Mouse (Mus musculus) embryonic stem cell, embryonic (primary cell): ENCODE results near the gene Eif4e.

Experiments used
- CTCF ChIA-PET, 4 experiments: fragments of 300-600 bp in 2 of 4; fragments of 350-600 bp in 2 of 4; sonication (Branson Sonifier 250); formaldehyde crosslinking; loops; one replicate each; lab custom pipeline; 2022; ENCODE audit warnings: inconsistent platforms in 2 of 4; lab: Charles Lee
- POLR2A ChIA-PET, 4 experiments: fragments of 300-600 bp in 2 of 4; fragments of 350-600 bp in 2 of 4; sonication (Branson Sonifier 250); formaldehyde crosslinking; loops; one replicate each; lab custom pipeline; 2022; ENCODE audit warnings: antibody characterized with exemption in 4 of 4, inconsistent platforms in 1 of 4; lab: Charles Lee

The Eif4e gene

DNA sequence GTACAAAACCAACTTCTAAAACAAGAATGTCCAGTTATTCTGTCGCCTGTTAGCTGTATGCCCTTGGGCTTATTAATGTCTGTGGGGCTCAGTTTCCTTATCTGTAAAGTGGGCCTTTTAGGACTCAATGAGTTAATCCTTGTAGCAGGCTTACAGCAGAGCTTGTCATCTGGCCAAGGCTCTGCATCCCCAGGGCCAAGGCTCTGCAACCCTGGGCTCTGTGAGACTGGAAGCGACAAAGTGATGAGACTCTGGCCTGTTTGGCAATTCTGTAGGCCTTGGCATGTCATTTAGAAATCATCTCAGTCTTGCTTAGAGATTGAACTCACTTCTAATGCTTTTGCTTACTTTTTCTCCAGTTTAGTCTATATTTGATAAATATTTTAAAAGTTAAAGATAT, 16.4 kb upstream of the Eif4e start:
- POLR2A ChIA-PET: interaction anchor here in 1 of 4 experiments (0.6 kb wide), 1 partner anchor 25 kb away, joined by 3 read pairs; no protein-coding TSS in a partner anchor
- CTCF ChIA-PET: no interaction called here

DNA sequence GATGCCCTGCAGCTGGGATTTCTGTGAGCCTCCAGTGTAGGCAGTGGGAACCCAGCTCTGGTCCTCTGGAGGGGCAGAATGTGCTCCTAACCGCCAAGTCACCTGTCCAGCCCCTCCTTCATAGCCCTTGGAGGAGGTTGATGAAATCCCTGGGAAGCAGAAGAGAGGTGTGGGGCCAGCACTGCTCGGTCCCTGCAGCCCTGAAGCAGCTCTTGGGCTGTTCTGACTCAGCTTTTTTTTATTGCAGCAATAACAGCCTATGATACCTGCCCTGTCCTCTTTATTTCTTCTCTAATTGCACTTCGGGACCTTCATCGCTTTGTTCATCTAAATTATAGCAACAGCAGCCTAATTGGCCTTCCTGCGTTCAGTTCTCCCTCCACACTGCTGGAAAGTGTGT, 15.5 kb upstream of the Eif4e start:
- ChIA-PET POLR2A (interaction anchor here in 1 of 4 experiments (2.3 kb wide), 1 partner anchor 21 kb away, joined by 6 read pairs; the partner anchor contains the start of gene Metap1), CTCF (no interaction called here)

DNA sequence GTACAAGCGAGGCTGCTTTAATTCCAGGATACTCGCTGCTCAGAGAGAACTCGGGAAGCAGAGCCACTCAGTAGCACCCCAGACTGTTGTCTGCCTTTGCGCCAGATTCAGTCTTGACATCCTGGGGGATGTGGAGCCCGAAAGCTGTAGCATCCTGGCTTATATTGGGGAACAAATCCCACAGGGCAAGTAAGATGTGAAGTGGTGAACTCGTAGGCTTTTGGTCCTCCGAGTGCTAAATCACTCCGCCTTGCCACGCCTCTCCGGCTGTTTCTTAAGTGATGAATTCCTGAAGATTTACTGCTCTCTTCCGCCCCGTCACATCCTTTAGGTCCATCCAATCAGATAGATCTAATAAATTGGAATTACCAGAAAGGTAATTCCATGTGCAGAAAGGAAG, 12.7 kb upstream of the Eif4e start:
- ChIA-PET CTCF (no interaction called here), POLR2A (interaction anchor here in 2 of 4 experiments (0.6 to 1.2 kb wide), 3 partner anchors 14 to 117 kb away, joined by 3 to 5 read pairs (median 3); no protein-coding TSS in a partner anchor)

DNA sequence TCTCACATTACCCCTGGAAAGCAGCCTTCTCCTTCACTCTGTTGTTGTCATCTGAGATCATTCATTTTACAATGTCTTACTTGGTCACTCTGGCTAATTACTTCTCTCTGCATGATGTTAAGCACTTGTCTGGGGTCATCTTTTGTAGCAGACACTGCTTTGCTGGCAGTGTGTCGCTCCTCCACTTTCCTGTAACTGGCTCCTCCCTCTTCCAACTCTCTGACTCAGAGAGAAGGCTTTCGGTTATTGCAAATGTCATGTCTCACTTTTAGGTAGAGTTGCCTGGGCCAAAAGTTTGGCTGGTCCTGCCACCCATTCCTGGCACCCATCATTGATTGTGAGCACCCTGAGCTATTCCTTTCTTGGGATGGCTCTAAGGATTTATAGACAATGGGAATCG, 11.2 kb upstream of the Eif4e start:
- ChIA-PET CTCF (no interaction called here), POLR2A (interaction anchor here in 3 of 4 experiments (0.6 to 2.2 kb wide), 3 partner anchors 11 to 370 kb away, joined by 3 to 16 read pairs (median 13); partner anchors contain the start of genes Eif4e (in 2 of the 3) and Mttp (in 1 of the 3))

DNA sequence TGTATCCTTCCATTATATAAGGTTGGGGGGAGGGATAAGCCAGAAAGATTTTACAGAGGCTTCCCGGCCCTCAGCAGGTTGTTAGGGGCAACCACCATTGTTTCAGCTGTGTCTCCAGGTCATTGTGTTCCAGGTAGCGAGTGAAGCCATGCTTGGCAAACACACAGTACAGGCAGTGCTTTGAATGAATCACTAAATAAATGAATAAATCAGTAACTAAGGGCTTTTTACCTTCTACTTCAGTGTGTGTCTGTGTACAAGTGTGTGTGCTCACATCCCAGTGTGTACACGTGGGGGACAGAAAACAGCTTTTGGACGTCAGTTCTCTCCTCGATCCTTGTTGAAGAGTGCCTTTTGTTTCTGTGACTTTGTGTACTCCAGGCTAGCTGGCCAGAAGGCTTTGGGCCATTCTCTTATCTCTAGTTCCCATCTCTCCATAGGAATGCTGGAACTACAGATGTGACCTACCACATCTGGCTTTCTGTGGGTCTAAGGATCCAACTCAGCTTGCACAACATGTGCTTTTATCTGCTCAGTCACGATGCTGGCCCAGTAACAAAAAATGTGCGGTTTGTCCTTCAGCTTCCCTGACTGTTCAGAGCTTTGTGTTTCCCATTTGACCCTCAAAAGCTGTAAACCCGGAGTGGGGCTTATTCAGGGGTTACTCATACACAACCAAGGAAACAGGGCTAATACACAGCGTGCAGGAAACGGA, 10.2 kb upstream of the Eif4e start:
- CTCF ChIA-PET: interaction anchor here in 1 of 4 experiments (0.6 kb wide), 1 partner anchor 22 kb away, joined by 4 read pairs; no protein-coding TSS in a partner anchor
- POLR2A ChIA-PET: interaction anchor here in 3 of 4 experiments (0.6 to 2.2 kb wide), 7 partner anchors 9 to 371 kb away, joined by 3 to 16 read pairs (median 3); partner anchors contain the start of genes Eif4e (in 2 of the 3), Metap1 (in 1 of the 3) and Mttp (in 1 of the 3)

DNA sequence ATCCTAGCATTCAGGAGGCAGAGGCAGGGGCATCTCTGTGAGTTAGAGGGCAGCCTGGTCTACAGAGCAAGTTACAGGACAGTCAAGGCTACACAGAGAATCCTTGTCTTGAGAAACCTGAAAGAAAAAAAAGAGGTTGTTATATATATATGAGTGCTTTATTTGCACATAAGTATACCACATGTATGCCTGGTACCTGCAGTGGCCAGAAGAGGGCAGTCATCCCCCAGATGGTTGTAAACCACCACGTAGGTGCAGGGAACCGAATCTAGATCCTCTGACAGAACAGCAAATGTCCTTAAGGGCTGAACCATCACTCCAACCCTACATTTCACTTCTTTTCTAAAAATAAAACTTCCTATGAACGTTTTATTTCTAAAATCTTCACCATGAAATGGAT, 8.1 kb upstream of the Eif4e start:
- CTCF ChIA-PET: no interaction called here
- POLR2A ChIA-PET: no interaction called here

DNA sequence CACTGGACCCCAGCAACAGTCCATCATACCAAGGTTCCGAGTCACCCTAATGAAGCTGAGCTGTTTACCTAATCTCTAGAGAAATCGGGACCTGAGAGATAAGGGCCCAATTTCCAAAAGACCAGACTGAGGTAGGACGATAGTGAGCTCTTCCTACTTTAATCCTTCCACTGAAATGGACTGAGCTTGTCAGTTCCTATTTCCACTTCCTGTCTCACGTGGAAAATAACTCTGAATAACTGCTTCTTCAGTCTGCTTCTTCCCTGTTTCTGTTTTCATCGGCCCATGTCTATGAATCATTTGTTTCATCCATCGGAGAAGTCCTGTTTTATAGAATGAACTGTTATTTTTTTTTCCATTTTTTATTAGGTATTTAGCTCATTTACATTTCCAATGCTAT, 6.8 kb upstream of the Eif4e start:
- ChIA-PET POLR2A (interaction anchor here in 2 of 4 experiments (0.5 to 1.6 kb wide), 3 partner anchors 10 to 94 kb away, joined by 3 to 4 read pairs (median 3); no protein-coding TSS in a partner anchor), CTCF (no interaction called here)

DNA sequence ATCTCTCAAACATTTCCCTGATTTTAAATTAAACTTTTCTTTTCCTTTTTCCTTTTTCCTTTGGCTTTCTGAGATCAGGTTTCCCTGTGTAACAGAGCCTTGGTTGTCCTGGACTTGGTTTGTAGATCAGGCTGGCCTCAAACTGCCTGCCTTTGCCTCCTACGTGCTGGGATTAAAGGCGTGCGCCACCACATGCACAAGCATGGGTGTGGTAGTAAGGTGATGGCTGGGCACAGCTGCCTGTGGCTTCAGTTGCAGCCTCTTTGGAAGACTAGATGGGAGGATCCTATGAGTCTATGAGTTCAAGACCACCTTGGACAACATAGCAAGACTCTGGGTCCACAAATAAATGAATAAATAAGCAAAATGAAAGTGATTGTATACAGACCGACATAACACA, 2.0 kb upstream of the Eif4e start:
- ChIA-PET POLR2A (interaction anchor here in 1 of 4 experiments (0.6 kb wide), 1 partner anchor 380 kb away, joined by 3 read pairs; no protein-coding TSS in a partner anchor), CTCF (no interaction called here)

DNA sequence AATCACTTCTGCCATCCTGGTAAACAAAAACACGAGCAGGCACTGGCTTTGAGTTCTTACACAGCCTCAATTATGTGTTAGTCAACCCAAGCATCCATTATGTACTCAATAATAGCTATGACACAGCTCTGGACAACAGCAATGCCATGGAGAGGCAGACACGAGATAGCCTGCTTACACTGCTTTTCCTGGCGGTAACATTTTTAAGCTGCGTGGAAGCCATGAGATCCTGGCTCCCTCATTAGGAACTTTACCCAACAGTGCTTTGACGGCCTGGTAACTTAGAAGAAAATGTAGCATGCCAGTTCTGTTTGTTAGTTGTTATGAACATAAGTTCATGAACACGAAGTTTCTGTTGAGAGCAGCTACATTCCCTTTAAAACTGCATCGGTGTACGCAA, 485 bp upstream of the Eif4e start:
- ChIA-PET CTCF (interaction anchor here in 2 of 4 experiments (1.0 to 1.2 kb wide), 2 partner anchors 18 to 36 kb away, joined by 3 read pairs; partner anchors contain the start of gene Metap1 (in 1 of the 2)), POLR2A (interaction anchor here in 3 of 4 experiments (0.6 to 10.7 kb wide), 23 partner anchors 9 to 749 kb away, joined by 3 to 369 read pairs (median 4); partner anchors contain the start of genes Metap1 (in 3 of the 3) and H2afz (in 2 of the 3))

DNA sequence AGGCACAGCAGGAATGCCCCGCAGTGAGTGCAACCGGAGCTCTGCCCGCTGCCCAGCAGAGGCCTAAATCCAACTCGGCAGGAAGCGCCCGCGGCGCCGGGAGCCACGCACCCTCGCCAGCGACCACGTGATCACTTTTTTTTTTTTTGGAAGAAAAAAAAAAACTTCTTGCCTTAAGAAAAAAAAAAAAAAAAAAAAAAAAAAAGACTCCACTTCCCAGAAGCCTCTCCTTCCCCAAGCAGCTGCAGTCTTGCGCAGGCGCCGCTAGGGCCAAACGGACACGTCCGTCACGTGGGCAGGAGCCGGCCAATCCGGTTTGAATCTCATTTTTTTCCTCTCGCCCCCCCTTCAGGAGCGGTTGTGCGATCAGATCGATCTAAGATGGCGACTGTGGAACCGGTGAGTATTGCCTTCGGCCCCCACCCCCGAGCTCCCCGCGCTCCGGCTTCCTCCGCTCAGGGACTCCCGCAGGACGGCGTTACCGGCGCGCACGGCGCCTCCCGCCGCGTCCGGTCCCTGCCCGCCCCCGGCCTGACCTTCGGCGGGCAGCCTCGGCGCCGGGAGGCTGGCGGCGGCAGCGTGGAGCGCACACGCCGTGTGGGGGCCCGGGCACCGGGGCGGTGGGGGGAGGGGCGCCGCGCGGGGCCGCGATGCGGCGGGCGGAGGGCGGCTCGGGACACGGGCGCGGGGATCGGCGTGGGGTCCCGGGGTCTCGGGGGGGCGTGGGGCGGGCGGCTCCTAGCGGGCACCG, 1.1 kb downstream of the Eif4e start:
- ChIA-PET POLR2A (interaction anchor here (0.6 to 10.7 kb wide), 59 partner anchors 9 to 1891 kb away, joined by 3 to 369 read pairs (median 4); partner anchors contain the start of genes Metap1 (in 3 of the 4), Adh1 (in 1 of the 4), Adh5 (in 1 of the 4) and H2afz (in 1 of the 4)), CTCF (interaction anchor here in 3 of 4 experiments (0.6 to 1.3 kb wide), 7 partner anchors 10 to 1858 kb away, joined by 3 to 11 read pairs (median 3); no protein-coding TSS in a partner anchor)

DNA sequence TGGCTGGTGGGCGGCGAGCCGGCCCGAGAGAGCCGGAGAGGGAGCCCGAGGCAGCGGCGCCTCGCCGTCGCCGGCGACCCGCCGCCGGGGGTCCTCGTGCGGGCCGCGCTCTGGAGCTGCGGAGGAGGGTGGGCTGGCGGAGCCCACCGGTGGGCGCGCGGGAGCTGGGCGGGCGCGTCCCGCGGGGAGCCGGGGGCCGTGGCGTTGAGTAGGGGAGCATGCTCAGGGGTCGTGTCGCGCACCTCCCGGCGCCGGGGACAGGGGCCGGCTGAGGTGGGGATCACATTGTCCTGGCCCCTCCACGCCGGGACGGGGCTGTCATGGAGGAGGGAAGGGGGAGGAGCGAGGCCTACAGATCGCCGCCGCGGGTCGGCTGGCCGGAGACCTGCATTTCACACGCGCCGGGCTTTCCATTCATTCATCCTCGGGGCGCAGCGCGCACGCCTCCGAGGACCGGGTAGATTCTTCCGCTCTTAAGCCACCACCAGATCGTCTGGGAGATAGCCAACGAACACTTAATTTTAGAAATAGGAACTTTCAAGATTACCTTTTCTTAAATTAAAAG, 1.8 kb downstream of the Eif4e start:
- ChIA-PET CTCF (interaction anchor here in 1 of 4 experiments (0.6 kb wide), 1 partner anchor 12 kb away, joined by 6 read pairs; no protein-coding TSS in a partner anchor), POLR2A (interaction anchor here in 3 of 4 experiments (0.7 to 10.7 kb wide), 25 partner anchors 10 to 665 kb away, joined by 3 to 369 read pairs (median 4); partner anchors contain the start of genes Metap1 (in 2 of the 3), H2afz (in 1 of the 3) and Trmt10a (in 1 of the 3))

DNA sequence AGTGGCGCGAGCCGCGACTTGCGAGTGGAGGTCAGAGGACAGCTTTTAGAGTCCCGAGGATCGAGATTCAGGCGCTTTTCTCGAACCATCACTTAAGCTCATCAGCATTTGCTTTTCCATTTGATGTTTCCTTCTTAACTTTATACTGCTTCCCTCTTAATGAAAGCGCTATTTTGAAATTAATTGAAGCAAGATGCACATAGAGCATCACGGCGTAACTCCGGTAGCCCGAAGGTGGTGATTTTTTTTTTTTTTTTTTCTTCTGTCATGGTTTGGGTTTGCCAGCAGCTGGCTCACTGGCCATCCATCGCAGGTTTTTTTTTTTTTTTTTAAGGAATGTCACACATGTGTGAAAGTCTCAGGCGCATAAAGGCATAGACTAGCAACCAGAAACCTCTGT, 2.3 kb downstream of the Eif4e start:
- POLR2A ChIA-PET: interaction anchor here in 3 of 4 experiments (0.7 to 10.7 kb wide), 13 partner anchors 10 to 666 kb away, joined by 3 to 369 read pairs (median 4); partner anchors contain the start of genes Metap1 (in 2 of the 3), H2afz (in 1 of the 3) and Trmt10a (in 1 of the 3)
- CTCF ChIA-PET: interaction anchor here in 1 of 4 experiments (0.6 kb wide), 1 partner anchor 11 kb away, joined by 6 read pairs; no protein-coding TSS in a partner anchor

DNA sequence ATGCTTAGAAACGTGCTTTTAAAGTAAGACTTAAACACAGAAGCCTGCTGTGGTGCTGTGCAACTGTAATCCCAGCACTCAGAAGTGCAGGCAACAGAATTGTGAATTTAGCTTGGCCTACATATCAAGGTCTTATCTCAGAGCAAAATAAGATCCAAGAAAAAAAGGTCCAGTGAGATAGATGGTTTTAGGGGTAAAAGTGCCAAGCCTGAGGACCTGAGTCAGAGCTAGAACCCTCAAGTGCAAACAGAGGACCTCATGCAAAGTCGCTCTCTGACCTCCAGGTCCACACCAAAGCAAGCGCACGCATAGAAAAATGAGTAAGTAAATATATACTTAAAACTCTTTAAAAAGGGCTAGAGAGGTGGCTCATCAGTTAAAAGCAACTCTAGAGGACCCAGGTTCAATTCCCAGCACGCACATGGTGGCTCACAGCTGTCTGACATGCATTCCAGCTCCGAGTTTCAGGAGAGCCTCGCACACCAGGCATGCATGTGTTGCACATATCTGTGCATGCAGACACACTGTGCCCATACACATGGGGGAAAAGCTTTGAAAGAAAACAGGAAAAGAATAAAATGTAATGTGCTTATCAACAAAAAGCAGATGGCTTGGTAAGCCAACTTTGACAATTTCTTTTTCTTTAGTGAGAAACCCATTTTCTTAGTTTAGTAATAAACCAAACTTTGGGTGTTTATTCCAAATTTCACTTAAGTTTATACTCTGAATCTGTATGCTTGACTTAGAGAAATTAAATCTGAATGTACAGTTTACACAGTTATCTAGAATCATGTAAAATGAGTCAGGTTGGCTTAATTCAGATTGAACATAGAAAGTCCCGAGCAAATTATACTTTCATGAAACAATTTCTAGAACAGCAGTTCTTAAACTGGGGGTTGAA, 4.8 kb downstream of the Eif4e start:
- POLR2A ChIA-PET: interaction anchor here in 3 of 4 experiments (0.7 to 10.7 kb wide), 17 partner anchors 12 to 758 kb away, joined by 3 to 369 read pairs (median 3); partner anchors contain the start of gene Metap1 (in 1 of the 3)
- CTCF ChIA-PET: no interaction called here

DNA sequence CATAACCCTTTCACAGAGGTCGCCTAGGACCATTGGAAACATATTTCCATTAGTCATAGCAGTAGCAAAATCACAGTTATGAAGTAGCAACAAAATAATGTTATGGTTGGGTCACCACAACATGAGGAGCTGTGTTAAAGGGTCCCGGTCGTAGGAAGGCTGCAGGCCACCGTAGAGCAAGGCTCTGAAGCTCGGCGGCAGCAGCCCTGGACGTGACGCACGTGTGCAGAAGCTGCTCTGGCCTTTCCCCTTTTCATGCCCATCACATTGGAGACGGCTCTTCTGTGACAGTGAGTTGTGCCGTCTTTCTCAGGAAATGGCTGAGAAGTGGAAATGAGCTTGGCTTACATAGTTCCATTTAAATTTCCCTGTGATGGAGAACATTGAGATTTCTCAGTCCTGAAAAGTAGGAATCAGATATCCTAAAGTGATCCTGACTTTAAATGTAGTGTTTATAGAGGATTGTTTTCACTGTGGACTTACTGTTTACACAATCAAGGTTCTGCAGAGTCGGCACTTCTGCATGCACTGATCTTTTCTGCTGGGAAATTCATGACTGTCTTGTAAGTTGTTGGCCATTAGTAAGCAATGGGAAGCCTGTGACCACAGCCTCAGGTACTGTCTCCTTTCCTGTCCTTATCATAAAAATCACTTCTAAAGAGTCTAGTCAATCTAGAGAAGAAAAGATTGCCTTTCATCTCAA, 5.7 kb downstream of the Eif4e start:
- ChIA-PET POLR2A (interaction anchor here in 3 of 4 experiments (0.6 to 10.7 kb wide), 8 partner anchors 12 to 315 kb away, joined by 3 to 369 read pairs (median 4); partner anchors contain the start of gene Metap1 (in 1 of the 3)), CTCF (no interaction called here)

DNA sequence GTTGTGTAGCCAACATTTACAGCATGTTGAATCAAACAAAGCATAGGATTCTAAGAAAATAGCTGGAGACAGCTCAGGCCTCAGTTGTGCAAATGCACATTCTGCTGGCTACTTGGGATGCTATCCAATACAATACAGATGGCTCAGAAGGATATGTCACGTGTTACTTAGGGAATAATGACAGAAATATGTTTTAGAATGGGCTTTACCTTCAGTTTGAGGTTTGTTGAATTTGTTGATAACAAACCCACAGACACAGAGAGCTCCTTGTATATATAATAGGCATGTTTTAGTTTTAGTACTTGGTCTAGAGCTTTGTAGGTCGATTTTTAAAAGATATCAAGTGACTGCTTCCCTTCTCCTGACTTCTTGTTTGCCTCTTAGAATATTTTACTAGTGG, 6.8 kb downstream of the Eif4e start:
- POLR2A ChIA-PET: interaction anchor here in 3 of 4 experiments (0.5 to 10.7 kb wide), 13 partner anchors 10 to 765 kb away, joined by 3 to 369 read pairs (median 3); no protein-coding TSS in a partner anchor
- CTCF ChIA-PET: no interaction called here

DNA sequence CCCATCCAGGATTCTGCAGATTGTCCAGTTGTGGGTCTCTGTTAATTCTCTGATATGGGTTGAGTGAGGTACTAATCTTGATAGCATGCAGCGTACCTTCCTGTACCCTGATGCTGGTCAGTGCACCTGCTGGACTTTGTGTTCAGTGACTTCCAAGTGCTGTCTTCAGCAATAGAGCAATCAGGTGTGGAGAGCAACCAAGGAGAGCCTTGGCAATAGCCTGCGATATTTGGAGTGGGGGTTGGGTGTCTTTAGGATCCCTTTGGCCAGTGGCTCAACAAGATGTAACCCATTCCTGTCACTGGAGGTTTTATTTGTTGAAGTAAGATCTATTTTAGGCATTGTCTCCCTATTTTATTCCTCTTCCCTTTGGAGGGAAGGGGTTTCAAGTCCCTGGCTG, 10.1 kb downstream of the Eif4e start:
- CTCF ChIA-PET: no interaction called here
- POLR2A ChIA-PET: interaction anchor here (0.6 to 20.1 kb wide), 8 partner anchors 6 to 284 kb away, joined by 3 to 369 read pairs (median 4); partner anchors contain the start of gene Eif4e (in 1 of the 4)
